Mouse (Mus musculus): Measurements from ENCODE around the gene Fam222b. TPM values are rescaled to one million over a fixed set of nuclear protein-coding genes. Genes with fewer than 3 reads are reported as not detected.

Gene Fam222b
- polyA plus RNA-seq, 1 experiment from 2014 or later: 5.1 TPM

- Histone ChIP-seq H3K4me2 (replicated peaks; ENCODE audit: low read depth) (no peak overlapping the region), H3K9me3 (ENCODE audit: control insufficient read depth, low read length) (no peaks in the 10 kb centered on the region), H3K4me3 (ENCODE audit: low read depth, low read length) (no peak overlapping the region), H3K9ac (ENCODE audit: low read length) (no peak overlapping the region), H3K36me3 (ENCODE audit: control insufficient read depth, insufficient read depth, low read length) (no peaks in the 10 kb centered on the region), H3K27me3 (ENCODE audit: control insufficient read depth, insufficient read depth, low read length) (no peaks in the 10 kb centered on the region), H3K27ac (replicated peaks) (no peak overlapping the region), H3K4me1 (replicated peaks; ENCODE audit: control insufficient read depth, insufficient read depth) (no peaks in the 10 kb centered on the region)
- no peak for DNase-seq (ENCODE audit: low spot score)
- 82% methylated on average over 2 of the region's 2 CpGs for WGBS
- TF ChIP-seq CTCF (IDR thresholded peaks at IDR 0.05; ENCODE audit: low read depth) (no peak), EP300 (optimal IDR thresholded peaks at IDR 0.05) (no peak)
- ATAC-seq (ENCODE audit: low FRiP score, low TSS enrichment): no peak
Measured at GRCm38 (mm10) chr11:78113616-78114015, 19.2 kb downstream of the Fam222b start.

- peak overlapping the region; percentile 77 for H3K4me2 ChIP-seq (replicated peaks; ENCODE audit: low read depth)
- no peaks in the 10 kb centered on the region for H3K9me3 ChIP-seq (ENCODE audit: control insufficient read depth, low read length)
- 6% methylated on average over 19 of the region's 19 CpGs for WGBS
- H3K36me3 ChIP-seq (ENCODE audit: control insufficient read depth, insufficient read depth, low read length): no peaks in the 10 kb centered on the region
- 0 out of 2 replicates have a peak overlapping the region, but pooled peaks have one; percentile 59 for H3K27ac ChIP-seq (replicated peaks)
- DNase-seq (ENCODE audit: low spot score) (no peak), ATAC-seq (ENCODE audit: low FRiP score, low TSS enrichment) (no peak)
- no peak for TF ChIP-seq EP300 (optimal IDR thresholded peaks at IDR 0.05)
- no peaks in the 10 kb centered on the region for H3K27me3 ChIP-seq (ENCODE audit: control insufficient read depth, insufficient read depth, low read length)
- H3K9ac ChIP-seq (ENCODE audit: low read length): peak overlapping the region; percentile 68
- H3K4me3 ChIP-seq (ENCODE audit: low read depth, low read length): peak overlapping the region; percentile 72
- H3K4me1 ChIP-seq (replicated peaks; ENCODE audit: control insufficient read depth, insufficient read depth): no peaks in the 10 kb centered on the region
Measured at GRCm38 (mm10) chr11:78114676-78115366, 20.4 kb downstream of the Fam222b start.

- peak overlapping the region; percentile 72 for H3K4me3 ChIP-seq (ENCODE audit: low read depth, low read length)
- under 1% methylated on average over 33 of the region's 37 CpGs for WGBS
- H3K4me2 ChIP-seq (replicated peaks; ENCODE audit: low read depth): peak overlapping the region; percentile 77
- DNase-seq (ENCODE audit: low spot score) (peak; percentile 97), ATAC-seq (ENCODE audit: low FRiP score, low TSS enrichment) (peak; percentile 100)
- H3K4me1 ChIP-seq (replicated peaks; ENCODE audit: control insufficient read depth, insufficient read depth): no peaks in the 10 kb centered on the region
- no peaks in the 10 kb centered on the region for H3K27me3 ChIP-seq (ENCODE audit: control insufficient read depth, insufficient read depth, low read length)
- peak overlapping the region; percentile 68 for H3K9ac ChIP-seq (ENCODE audit: low read length)
- TF ChIP-seq EP300 (optimal IDR thresholded peaks at IDR 0.05): no peak
- no peak for TF ChIP-seq CTCF (IDR thresholded peaks at IDR 0.05; ENCODE audit: low read depth)
- peak overlapping the region; percentile 59; the same call in 1 of the 2 replicates for H3K27ac ChIP-seq (replicated peaks)
- no peaks in the 10 kb centered on the region for H3K9me3 ChIP-seq (ENCODE audit: control insufficient read depth, low read length)
- H3K36me3 ChIP-seq (ENCODE audit: control insufficient read depth, insufficient read depth, low read length): no peaks in the 10 kb centered on the region
Measured at GRCm38 (mm10) chr11:78115367-78116145, 21.1 kb downstream of the Fam222b start.

- TF ChIP-seq EP300 (optimal IDR thresholded peaks at IDR 0.05) (no peak), CTCF (IDR thresholded peaks at IDR 0.05; ENCODE audit: low read depth) (no peak)
- H3K9me3 ChIP-seq (ENCODE audit: control insufficient read depth, low read length): no peaks in the 10 kb centered on the region
- H3K27ac ChIP-seq (replicated peaks): no peak overlapping the region
- H3K4me2 ChIP-seq (replicated peaks; ENCODE audit: low read depth): peak overlapping the region; percentile 77
- H3K9ac ChIP-seq (ENCODE audit: low read length): peak overlapping the region; percentile 62
- DNase-seq (ENCODE audit: low spot score): no peak
- no peaks in the 10 kb centered on the region for H3K4me1 ChIP-seq (replicated peaks; ENCODE audit: control insufficient read depth, insufficient read depth)
- H3K36me3 ChIP-seq (ENCODE audit: control insufficient read depth, insufficient read depth, low read length): no peaks in the 10 kb centered on the region
- H3K27me3 ChIP-seq (ENCODE audit: control insufficient read depth, insufficient read depth, low read length): no peaks in the 10 kb centered on the region
- WGBS: 13% methylated on average over 5 of the region's 5 CpGs
- H3K4me3 ChIP-seq (ENCODE audit: low read depth, low read length): peak overlapping the region; percentile 72
- ATAC-seq (ENCODE audit: low FRiP score, low TSS enrichment): no peak
Measured at GRCm38 (mm10) chr11:78116146-78116410, 21.6 kb downstream of the Fam222b start.

GRCm38 (mm10) chr11:78118467-78118866 lies 24.0 kb downstream of the Fam222b start:
- no peak for TF ChIP-seq CTCF (IDR thresholded peaks at IDR 0.05; ENCODE audit: low read depth)
- TF ChIP-seq EP300 (optimal IDR thresholded peaks at IDR 0.05): no peak
- Histone ChIP-seq H3K4me3 (ENCODE audit: low read depth, low read length) (no peak overlapping the region), H3K4me2 (replicated peaks; ENCODE audit: low read depth) (no peak overlapping the region), H3K36me3 (ENCODE audit: control insufficient read depth, insufficient read depth, low read length) (no peaks in the 10 kb centered on the region), H3K9ac (ENCODE audit: low read length) (no peak overlapping the region), H3K4me1 (replicated peaks; ENCODE audit: control insufficient read depth, insufficient read depth) (0 out of 2 replicates have a peak, but pooled peaks cover 3% of the 10 kb centered on the region), H3K9me3 (ENCODE audit: control insufficient read depth, low read length) (no peaks in the 10 kb centered on the region), H3K27me3 (ENCODE audit: control insufficient read depth, insufficient read depth, low read length) (no peaks in the 10 kb centered on the region), H3K27ac (replicated peaks) (no peak overlapping the region)
- ATAC-seq (ENCODE audit: low FRiP score, low TSS enrichment) (no peak), DNase-seq (ENCODE audit: low spot score) (no peak)

GRCm38 (mm10) chr11:78119898-78120297 lies 25.4 kb downstream of the Fam222b start:
- Histone ChIP-seq H3K27ac (replicated peaks) (no peak overlapping the region), H3K4me3 (ENCODE audit: low read depth, low read length) (no peak overlapping the region), H3K9me3 (ENCODE audit: control insufficient read depth, low read length) (no peaks in the 10 kb centered on the region), H3K9ac (ENCODE audit: low read length) (no peak overlapping the region), H3K27me3 (ENCODE audit: control insufficient read depth, insufficient read depth, low read length) (no peaks in the 10 kb centered on the region), H3K36me3 (ENCODE audit: control insufficient read depth, insufficient read depth, low read length) (no peaks in the 10 kb centered on the region), H3K4me1 (replicated peaks; ENCODE audit: control insufficient read depth, insufficient read depth) (0 out of 2 replicates have a peak, but pooled peaks cover 3% of the 10 kb centered on the region), H3K4me2 (replicated peaks; ENCODE audit: low read depth) (no peak overlapping the region)
- WGBS: 74% methylated on average over 8 of the region's 8 CpGs
- TF ChIP-seq EP300 (optimal IDR thresholded peaks at IDR 0.05): no peak
- no peak for TF ChIP-seq CTCF (IDR thresholded peaks at IDR 0.05; ENCODE audit: low read depth)
- DNase-seq (ENCODE audit: low spot score): no peak
- ATAC-seq (ENCODE audit: low FRiP score, low TSS enrichment): no peak

Data from stomach, postnatal 0 days (tissue).